Mouse (Mus musculus): ENCODE measurements at regions not wholly inside any gene's neighbourhood (a gene's known extent, or its start where the extent isn't known, plus 50 kb on each side); places are given as distances from the start of the nearest gene placed in this dataset.

DNA sequence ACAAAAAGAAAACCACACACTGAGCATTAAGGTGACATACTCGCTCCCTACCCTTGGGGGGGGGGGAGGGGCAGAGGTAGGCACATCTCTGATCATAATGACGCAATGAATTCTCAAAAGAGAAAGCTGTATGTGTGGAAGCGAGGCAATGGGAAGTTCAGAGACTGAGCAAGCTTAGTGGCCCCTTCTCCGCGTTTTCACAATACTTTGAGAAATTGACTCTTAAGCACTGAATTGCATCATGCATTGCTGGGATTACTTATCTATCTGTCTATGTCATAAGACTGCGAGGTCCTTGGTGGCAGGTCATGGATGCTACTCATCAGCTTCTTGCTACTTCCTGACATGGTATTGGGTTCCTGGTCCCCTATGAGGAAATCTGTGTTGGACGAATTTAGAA, 193.2 kb upstream of the Dkk2 start:
- 84% methylated on average over 7 of the region's 7 CpGs for WGBS
- ATAC-seq (ENCODE audit: low FRiP score) = no peak

GRCm38 (mm10) chr3:131893061-131893804, 191.9 kb upstream of the Dkk2 start:
- no peaks in the 10 kb centered on the region for H3K27me3 ChIP-seq
- ATAC-seq (ENCODE audit: low FRiP score) = no peak
- no peak overlapping the region for H3K4me2 ChIP-seq
- 83% methylated on average over 16 of the region's 16 CpGs for WGBS
- no peak overlapping the region for H3K4me3 ChIP-seq
- no peaks in the 10 kb centered on the region for H3K36me3 ChIP-seq
- H3K9ac ChIP-seq = no peak overlapping the region
- H3K27ac ChIP-seq = no peak overlapping the region
- no peaks in the 10 kb centered on the region for H3K4me1 ChIP-seq (replicated peaks)
- H3K9me3 ChIP-seq = no peaks in the 10 kb centered on the region

More for the DNA sequence above, 193.2 kb upstream of the Dkk2 start:
- Histone ChIP-seq H3K9me3 (no peaks in the 10 kb centered on the region), H3K4me3 (no peak overlapping the region), H3K9ac (no peak overlapping the region), H3K27me3 (no peaks in the 10 kb centered on the region), H3K4me2 (no peak overlapping the region), H3K36me3 (no peaks in the 10 kb centered on the region), H3K4me1 (replicated peaks) (no peaks in the 10 kb centered on the region), H3K27ac (no peak overlapping the region)

- H3K27ac ChIP-seq = no peak overlapping the region
- WGBS = 76% methylated on average over 1 of the region's 1 CpGs
- H3K36me3 ChIP-seq = no peaks in the 10 kb centered on the region
- H3K4me3 ChIP-seq = no peak overlapping the region
- no peaks in the 10 kb centered on the region for H3K9me3 ChIP-seq
- no peak for ATAC-seq (ENCODE audit: low FRiP score)
- H3K4me2 ChIP-seq = no peak overlapping the region
- H3K4me1 ChIP-seq (replicated peaks) = no peaks in the 10 kb centered on the region
- no peaks in the 10 kb centered on the region for H3K27me3 ChIP-seq
- H3K9ac ChIP-seq = no peak overlapping the region
Observed at GRCm38 (mm10) chr3:131895057-131895456, 190.0 kb upstream of the Dkk2 start.

DNA sequence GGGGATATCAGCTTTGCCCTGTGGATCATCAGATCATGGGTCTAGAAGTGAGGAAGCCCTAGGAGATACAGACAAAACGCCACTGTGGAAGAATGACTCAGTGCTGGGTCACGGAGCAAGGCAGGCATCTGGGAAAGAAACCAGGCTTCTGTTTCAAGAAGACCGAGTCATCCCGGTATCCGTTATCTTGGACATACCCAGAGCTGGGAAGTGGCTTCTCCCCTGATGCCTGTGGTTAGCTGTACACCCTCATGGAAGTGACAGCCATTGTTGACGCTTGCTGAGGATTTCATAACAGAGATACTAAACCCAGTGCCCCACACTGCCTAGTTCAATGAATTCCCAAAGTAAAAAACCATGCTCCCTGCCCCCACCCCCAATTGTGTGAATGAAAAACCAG, 171.6 kb upstream of the Dkk2 start:
- 89% methylated on average over 6 of the region's 6 CpGs for WGBS
- no peak overlapping the region for H3K4me2 ChIP-seq
- ATAC-seq (ENCODE audit: low FRiP score) = no peak
- H3K27me3 ChIP-seq = 0 out of 2 replicates have a peak, but pooled peaks cover 2% of the 10 kb centered on the region
- H3K4me3 ChIP-seq = no peak overlapping the region
- H3K27ac ChIP-seq = no peak overlapping the region
- H3K9ac ChIP-seq = no peak overlapping the region
- no peaks in the 10 kb centered on the region for H3K36me3 ChIP-seq
- peaks cover 4% of the 10 kb centered on the region; the same call in 1 of the 2 replicates for H3K9me3 ChIP-seq
- no peaks in the 10 kb centered on the region for H3K4me1 ChIP-seq (replicated peaks)

- ATAC-seq (ENCODE audit: low FRiP score) = no peak
- H3K4me3 ChIP-seq = no peak overlapping the region
- no peaks in the 10 kb centered on the region for H3K4me1 ChIP-seq (replicated peaks)
- H3K9ac ChIP-seq = no peak overlapping the region
- H3K9me3 ChIP-seq = peaks cover 4% of the 10 kb centered on the region; the same call in 1 of the 2 replicates
- H3K27ac ChIP-seq = no peak overlapping the region
- H3K27me3 ChIP-seq = 0 out of 2 replicates have a peak, but pooled peaks cover 2% of the 10 kb centered on the region
- H3K4me2 ChIP-seq = no peak overlapping the region
- WGBS = 85% methylated on average over 3 of the region's 3 CpGs
- no peaks in the 10 kb centered on the region for H3K36me3 ChIP-seq
Observed at GRCm38 (mm10) chr3:131914372-131914771, 170.7 kb upstream of the Dkk2 start.

- Histone ChIP-seq H3K4me3 (no peak overlapping the region), H3K4me1 (replicated peaks) (no peaks in the 10 kb centered on the region), H3K27me3 (0 out of 2 replicates have a peak, but pooled peaks cover 2% of the 10 kb centered on the region), H3K27ac (no peak overlapping the region), H3K9ac (no peak overlapping the region), H3K4me2 (no peak overlapping the region), H3K9me3 (peaks cover 4% of the 10 kb centered on the region; the same call in 1 of the 2 replicates), H3K36me3 (no peaks in the 10 kb centered on the region)
- no peak for ATAC-seq (ENCODE audit: low FRiP score)
- WGBS = 73% methylated on average over 7 of the region's 7 CpGs
Observed at GRCm38 (mm10) chr3:131914997-131915396, 170.1 kb upstream of the Dkk2 start.

- Histone ChIP-seq H3K36me3 (no peaks in the 10 kb centered on the region), H3K4me3 (no peak overlapping the region), H3K27ac (no peak overlapping the region), H3K4me1 (replicated peaks) (0 out of 2 replicates have a peak, but pooled peaks cover 3% of the 10 kb centered on the region), H3K27me3 (0 out of 2 replicates have a peak, but pooled peaks cover 2% of the 10 kb centered on the region), H3K9me3 (peaks cover 4% of the 10 kb centered on the region; the same call in 1 of the 2 replicates), H3K9ac (no peak overlapping the region), H3K4me2 (no peak overlapping the region)
- 51% methylated on average over 13 of the region's 13 CpGs for WGBS
- ATAC-seq (ENCODE audit: low FRiP score) = peak; percentile 32; the same call in 1 of the 2 replicates
Observed at GRCm38 (mm10) chr3:131917734-131918534, 167.2 kb upstream of the Dkk2 start.

DNA sequence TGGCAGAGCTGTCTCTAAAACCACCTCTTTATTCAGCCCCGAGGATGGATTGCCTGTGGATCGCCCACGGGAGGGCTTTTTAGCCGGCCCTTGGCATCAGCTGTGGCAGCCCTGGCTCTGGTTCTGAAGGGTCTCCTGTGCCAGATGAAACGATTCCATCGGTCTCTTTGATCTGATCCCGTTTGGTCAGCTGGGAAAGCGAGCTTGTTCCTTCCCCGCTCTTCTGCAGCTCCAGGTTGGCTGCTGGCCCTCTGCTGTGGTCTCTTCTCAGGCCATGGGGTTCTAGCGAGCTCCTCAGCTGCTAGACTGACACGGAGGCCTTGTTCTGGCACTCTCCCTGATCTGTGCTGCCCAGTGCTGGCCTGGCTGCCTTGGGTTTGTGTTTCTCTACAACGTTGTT, 165.6 kb upstream of the Dkk2 start:
- 0 out of 2 replicates have a peak, but pooled peaks cover 2% of the 10 kb centered on the region for H3K27me3 ChIP-seq
- peaks cover 4% of the 10 kb centered on the region; the same call in 1 of the 2 replicates for H3K9me3 ChIP-seq
- no peak overlapping the region for H3K9ac ChIP-seq
- no peak overlapping the region for H3K27ac ChIP-seq
- H3K4me2 ChIP-seq = no peak overlapping the region
- H3K4me1 ChIP-seq (replicated peaks) = 0 out of 2 replicates have a peak, but pooled peaks cover 3% of the 10 kb centered on the region
- no peak for ATAC-seq (ENCODE audit: low FRiP score)
- H3K4me3 ChIP-seq = no peak overlapping the region
- no peaks in the 10 kb centered on the region for H3K36me3 ChIP-seq
- 66% methylated on average over 12 of the region's 12 CpGs for WGBS

DNA sequence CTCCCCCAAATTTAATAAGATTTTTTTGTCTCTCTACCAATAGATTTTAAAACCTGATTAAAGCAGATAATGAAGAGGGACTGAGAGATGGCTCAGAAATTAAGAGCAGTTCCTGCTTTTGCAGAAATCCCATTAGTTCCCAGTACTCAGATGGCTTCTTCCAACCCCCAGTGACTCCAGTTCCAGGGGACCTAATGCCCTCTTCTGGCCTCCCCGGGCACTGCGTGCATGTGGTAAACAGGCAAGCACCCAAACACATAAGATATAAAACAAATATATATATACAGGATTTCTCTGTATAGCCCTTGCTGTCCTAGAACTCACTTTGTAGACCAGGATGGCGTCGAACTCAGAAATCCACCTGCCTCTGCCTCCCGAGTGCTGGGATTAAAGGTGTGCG, 163.9 kb upstream of the Dkk2 start:
- Histone ChIP-seq H3K27ac (no peak overlapping the region), H3K4me2 (no peak overlapping the region), H3K36me3 (no peaks in the 10 kb centered on the region), H3K27me3 (0 out of 2 replicates have a peak, but pooled peaks cover 2% of the 10 kb centered on the region), H3K9me3 (peaks cover 4% of the 10 kb centered on the region; the same call in 1 of the 2 replicates), H3K9ac (no peak overlapping the region), H3K4me1 (replicated peaks) (0 out of 2 replicates have a peak, but pooled peaks cover 3% of the 10 kb centered on the region), H3K4me3 (no peak overlapping the region)
- ATAC-seq (ENCODE audit: low FRiP score) = no peak
- 83% methylated on average over 6 of the region's 6 CpGs for WGBS

- no peak overlapping the region for H3K4me3 ChIP-seq
- 0 out of 2 replicates have a peak, but pooled peaks cover 3% of the 10 kb centered on the region for H3K4me1 ChIP-seq (replicated peaks)
- ATAC-seq (ENCODE audit: low FRiP score) = peak; percentile 39; the same call in 1 of the 2 replicates
- peaks cover 4% of the 10 kb centered on the region; the same call in 1 of the 2 replicates for H3K9me3 ChIP-seq
- H3K27ac ChIP-seq = no peak overlapping the region
- H3K4me2 ChIP-seq = no peak overlapping the region
- H3K9ac ChIP-seq = no peak overlapping the region
- no peaks in the 10 kb centered on the region for H3K36me3 ChIP-seq
- no peaks in the 10 kb centered on the region for H3K27me3 ChIP-seq
- 38% methylated on average over 1 of the region's 1 CpGs for WGBS
Observed at GRCm38 (mm10) chr3:131922733-131923132, 162.4 kb upstream of the Dkk2 start.

- no peaks in the 10 kb centered on the region for H3K27me3 ChIP-seq
- H3K36me3 ChIP-seq = no peaks in the 10 kb centered on the region
- H3K4me3 ChIP-seq = no peak overlapping the region
- 71% methylated on average over 7 of the region's 7 CpGs for WGBS
- H3K4me1 ChIP-seq (replicated peaks) = no peaks in the 10 kb centered on the region
- H3K9ac ChIP-seq = no peak overlapping the region
- ATAC-seq (ENCODE audit: low FRiP score) = no peak
- H3K9me3 ChIP-seq = no peaks in the 10 kb centered on the region
- no peak overlapping the region for H3K27ac ChIP-seq
- no peak overlapping the region for H3K4me2 ChIP-seq
Observed at GRCm38 (mm10) chr3:131940896-131941295, 144.2 kb upstream of the Dkk2 start.
